Mouse (Mus musculus) thymus, adult 2 months (tissue): ENCODE data around the gene Serpina1b.

Experiments used
- CTCF ChIP-seq: fragments of 200-500 bp; IDR thresholded peaks from 2 replicates; pipeline ENCODE4 v1.5.1; 2012; ENCODE audit warnings: mild to moderate bottlenecking, control low read depth, low read length, moderate library complexity, borderline replicate concordance; ENCODE audit not compliant: control insufficient read depth, poor library complexity, insufficient read depth; ENCODE audit errors: extremely low read depth
- POLR2A ChIP-seq: fragments of 200-500 bp; IDR thresholded peaks from 2 replicates; pipeline ENCODE4 v1.6.1; 2012; ENCODE audit warnings: mild to moderate bottlenecking, low read length, control low read depth, moderate library complexity; ENCODE audit not compliant: control insufficient read depth, poor library complexity, insufficient read depth; ENCODE audit errors: extremely low read depth

- TF ChIP-seq CTCF (no peak), POLR2A (no peak)
Measured at GRCm38 (mm10) chr12:103706113-103706512, 124.1 kb downstream of the Serpina1b start.
